Mouse (Mus musculus) midbrain, embryonic 13.5 days (tissue): ENCODE data around the gene Alox12e. TPM values are rescaled to one million over a fixed set of nuclear protein-coding genes. Genes with fewer than 3 reads are reported as not detected.

Source experiments
- ATAC-seq: fragments of 200-750 bp; cut with Nextera tagmentation; 2 replicates; pipeline ENCODE4 v1.8.0; 2017; ENCODE audit warnings: mild to moderate bottlenecking, moderate TSS enrichment, moderate library complexity
- H3K27ac ChIP-seq: fragments of 300-500 bp; sonication (generic); 2 replicates; pipeline ENCODE4 v1.5.1; 2015; ENCODE audit warnings: inconsistent platforms, mild to moderate bottlenecking, moderate library complexity
- H3K27me3 ChIP-seq: fragments of 300-500 bp; sonication (generic); 2 replicates; pipeline ENCODE4 v1.6.1; 2015; ENCODE audit warnings: mild to moderate bottlenecking, inconsistent platforms
- H3K36me3 ChIP-seq: fragments of 300-500 bp; sonication (generic); 2 replicates; pipeline ENCODE4 v1.6.1; 2015; ENCODE audit warnings: mild to moderate bottlenecking, inconsistent platforms
- H3K4me1 ChIP-seq: fragments of 300-500 bp; sonication (generic); replicated peaks from 2 replicates; pipeline ENCODE4 v1.6.1; 2015; ENCODE audit warnings: inconsistent platforms
- H3K4me2 ChIP-seq: fragments of 300-500 bp; sonication (generic); replicated peaks from 2 replicates; pipeline ENCODE4 v1.6.1; 2015; ENCODE audit warnings: moderate library complexity, mild to moderate bottlenecking, inconsistent platforms
- H3K4me3 ChIP-seq: fragments of 300-500 bp; sonication (generic); replicated peaks from 2 replicates; pipeline ENCODE4 v1.5.1; 2015; ENCODE audit warnings: mild to moderate bottlenecking, inconsistent platforms
- H3K9ac ChIP-seq: fragments of 300-500 bp; sonication (generic); replicated peaks from 2 replicates; pipeline ENCODE4 v1.6.1; 2015; ENCODE audit warnings: mild to moderate bottlenecking, inconsistent platforms
- H3K9me3 ChIP-seq: fragments of 300-500 bp; sonication (generic); 2 replicates; pipeline ENCODE4 v1.6.1; 2016; ENCODE audit warnings: mild to moderate bottlenecking, inconsistent platforms
- WGBS: fragments of 180-500 bp; shearing (Covaris S2); methylation state at CpG from one replicate; pipeline ENCODE4 v1.1.7; 2015; 5-methylcytosine and 5-hydroxymethylcytosine counted together
- polyA plus RNA-seq: library from polyadenylated mRNA; unstranded; fragments of >200 nt; fragmentation: Nextera tagmentation; extraction: Ambion mirVana; gene quantifications from 2 replicates; pipeline ENCODE4 v1.2.1, GENCODE M21; 2015

The Alox12e gene
- polyA plus RNA-seq, 1 experiment from 2014 or later: 0.07 TPM

DNA sequence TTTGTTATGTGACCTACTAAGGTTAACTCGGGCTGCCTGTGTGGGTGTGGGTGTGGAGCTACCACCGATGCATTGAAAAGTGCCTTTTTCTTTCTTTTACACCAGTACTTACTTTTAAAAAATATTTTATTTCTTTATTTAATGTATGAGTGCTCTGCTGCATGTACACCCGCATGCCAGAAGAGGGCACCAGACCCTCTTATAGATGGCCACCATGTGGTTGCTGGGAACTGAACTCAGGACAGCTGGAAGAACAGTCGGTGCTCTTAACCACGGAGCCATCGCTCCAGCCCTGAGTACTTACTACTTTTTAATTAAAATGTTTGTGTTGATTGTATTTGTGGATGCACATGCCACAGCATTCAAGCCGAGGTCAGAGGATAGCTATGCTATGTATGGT is 8.6 kb downstream of the Alox12e start:
- no peaks in the 10 kb centered on the region for H3K9me3 ChIP-seq
- H3K27ac ChIP-seq: no peak overlapping the region
- H3K4me2 ChIP-seq: no peak overlapping the region
- no peaks in the 10 kb centered on the region for H3K36me3 ChIP-seq
- no peak overlapping the region for H3K4me3 ChIP-seq
- WGBS: 45% methylated on average over 7 of the region's 7 CpGs
- no peaks in the 10 kb centered on the region for H3K4me1 ChIP-seq
- H3K27me3 ChIP-seq: peaks cover 8% of the 10 kb centered on the region
- ATAC-seq: no peak
- no peak overlapping the region for H3K9ac ChIP-seq

DNA sequence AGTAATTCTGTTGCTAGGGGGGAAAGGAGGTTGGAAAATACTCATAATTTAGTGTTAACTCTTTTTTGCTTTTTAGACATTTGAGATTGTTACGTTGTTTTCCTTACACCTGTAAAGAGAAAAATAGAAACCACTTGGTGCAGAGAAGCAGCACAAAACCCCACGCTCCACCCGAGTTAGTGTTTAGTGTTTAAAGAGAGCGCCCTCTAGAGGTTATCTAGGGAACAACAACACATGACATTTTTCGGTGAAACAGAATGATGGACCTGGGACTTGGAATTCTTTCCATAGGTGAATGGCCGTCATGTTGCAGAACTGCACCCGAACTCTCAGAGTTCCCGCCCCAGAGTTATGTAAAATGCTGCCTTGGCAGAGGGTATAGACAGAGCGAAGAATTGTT is 13.1 kb downstream of the Alox12e start:
- 33% methylated on average over 9 of the region's 9 CpGs for WGBS
- peaks cover 4% of the 10 kb centered on the region for H3K27me3 ChIP-seq
- no peaks in the 10 kb centered on the region for H3K9me3 ChIP-seq
- H3K4me2 ChIP-seq: no peak overlapping the region
- H3K9ac ChIP-seq: no peak overlapping the region
- no peak for ATAC-seq
- H3K4me1 ChIP-seq: no peaks in the 10 kb centered on the region
- no peak overlapping the region for H3K27ac ChIP-seq
- no peak overlapping the region for H3K4me3 ChIP-seq
- H3K36me3 ChIP-seq: no peaks in the 10 kb centered on the region

DNA sequence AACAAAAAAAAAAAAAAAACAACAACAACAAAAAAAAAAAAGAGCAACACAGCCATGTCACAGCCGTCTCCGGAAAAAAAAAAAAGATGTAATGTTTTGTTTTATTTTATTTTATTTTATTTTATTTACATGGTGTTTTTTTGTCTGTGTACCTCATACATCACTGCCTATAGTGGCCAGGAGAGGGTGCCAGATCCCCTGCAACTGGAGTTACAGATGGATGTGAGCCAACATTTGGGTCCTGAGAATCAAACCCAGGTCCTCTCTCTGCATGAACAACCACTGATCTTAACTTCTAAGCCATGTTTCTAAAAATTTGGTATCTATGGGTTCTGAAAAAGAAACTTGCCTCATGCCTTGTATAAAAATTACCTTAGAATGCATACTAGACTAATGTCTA is 14.1 kb downstream of the Alox12e start:
- 96% methylated on average over 2 of the region's 2 CpGs for WGBS
- H3K27ac ChIP-seq: no peak overlapping the region
- H3K4me3 ChIP-seq: no peak overlapping the region
- no peak overlapping the region for H3K4me2 ChIP-seq
- no peaks in the 10 kb centered on the region for H3K36me3 ChIP-seq
- H3K27me3 ChIP-seq: peaks cover 4% of the 10 kb centered on the region
- no peak for ATAC-seq
- no peaks in the 10 kb centered on the region for H3K9me3 ChIP-seq
- no peaks in the 10 kb centered on the region for H3K4me1 ChIP-seq
- no peak overlapping the region for H3K9ac ChIP-seq

DNA sequence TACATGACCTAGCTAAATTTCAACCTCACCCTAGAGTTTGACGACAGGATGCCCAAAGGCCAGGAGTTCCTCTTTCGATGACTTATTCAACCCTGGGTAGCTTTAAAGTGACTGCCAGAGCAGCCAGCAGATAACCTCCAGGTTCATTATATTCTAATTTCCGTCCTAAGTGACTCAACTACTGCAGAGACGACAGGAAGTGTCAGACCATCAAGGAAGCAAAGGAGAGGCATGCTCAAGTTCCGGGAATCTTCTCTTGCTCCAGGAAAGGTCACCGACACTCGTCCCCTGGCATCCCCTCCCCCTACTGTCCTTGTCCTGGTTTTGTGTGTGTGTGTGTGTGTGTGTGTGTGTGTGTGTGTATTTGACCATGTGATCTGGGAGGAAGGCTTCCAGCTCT is 16.3 kb downstream of the Alox12e start:
- no peaks in the 10 kb centered on the region for H3K4me1 ChIP-seq
- H3K36me3 ChIP-seq: no peaks in the 10 kb centered on the region
- H3K27me3 ChIP-seq: no peaks in the 10 kb centered on the region
- WGBS: 79% methylated on average over 7 of the region's 7 CpGs
- H3K4me3 ChIP-seq: no peak overlapping the region
- H3K9me3 ChIP-seq: no peaks in the 10 kb centered on the region
- H3K4me2 ChIP-seq: no peak overlapping the region
- H3K27ac ChIP-seq: no peak overlapping the region
- no peak overlapping the region for H3K9ac ChIP-seq
- ATAC-seq: no peak

DNA sequence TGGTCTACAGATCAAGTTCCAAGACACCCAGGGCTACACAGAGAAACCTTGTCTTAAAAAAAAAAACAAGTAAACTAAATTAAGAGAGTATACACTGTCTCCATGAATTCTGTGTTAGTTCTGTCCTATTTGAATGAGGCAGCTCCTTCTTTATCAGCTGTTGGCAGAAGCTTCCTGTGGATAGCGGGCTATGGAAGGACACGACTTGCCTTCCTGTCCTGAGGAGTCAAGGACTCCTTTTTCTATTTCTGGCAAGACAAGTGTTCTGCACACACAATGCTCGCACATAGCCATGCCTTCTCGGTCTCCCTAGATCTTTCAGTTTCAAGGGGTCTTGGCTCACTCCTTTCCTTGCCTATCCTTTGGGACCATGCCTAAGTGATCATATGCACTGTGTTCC is 20.1 kb downstream of the Alox12e start:
- Histone ChIP-seq H3K4me1 (no peaks in the 10 kb centered on the region), H3K4me2 (no peak overlapping the region), H3K27ac (no peak overlapping the region), H3K4me3 (no peak overlapping the region), H3K9me3 (no peaks in the 10 kb centered on the region), H3K9ac (no peak overlapping the region), H3K27me3 (no peaks in the 10 kb centered on the region), H3K36me3 (no peaks in the 10 kb centered on the region)
- no peak for ATAC-seq
- WGBS: 89% methylated on average over 4 of the region's 4 CpGs

DNA sequence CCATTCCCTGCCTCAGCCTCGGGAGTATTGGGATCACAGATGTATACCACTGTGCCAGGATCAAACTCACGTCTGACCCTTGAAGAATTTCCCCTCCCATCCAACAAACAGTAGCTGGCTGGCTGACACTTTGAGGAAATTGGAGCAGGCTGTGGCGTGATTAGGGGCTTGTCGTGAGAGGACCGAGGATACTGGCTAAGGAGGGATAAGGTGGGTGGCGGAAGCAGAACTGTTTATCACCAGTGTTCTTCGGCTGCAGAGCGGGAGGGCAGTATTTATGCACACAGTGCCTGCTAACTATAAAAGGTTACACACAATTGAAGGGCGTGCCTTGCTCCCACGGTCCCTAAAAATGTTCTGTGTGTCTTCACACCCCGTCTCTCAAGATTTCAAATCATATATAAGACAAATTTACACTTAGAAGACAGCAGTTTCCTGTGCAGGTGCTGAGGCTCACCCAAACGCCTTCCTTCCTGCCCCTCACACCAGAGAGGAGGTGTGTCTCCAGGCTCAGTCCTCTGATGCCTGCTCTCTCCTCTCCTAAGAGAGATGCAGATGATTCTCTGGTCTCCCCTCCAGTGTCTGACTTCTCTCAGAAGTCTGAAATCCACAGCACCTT is 24.5 kb downstream of the Alox12e start:
- no peaks in the 10 kb centered on the region for H3K9me3 ChIP-seq
- WGBS: 72% methylated on average over 12 of the region's 12 CpGs
- no peaks in the 10 kb centered on the region for H3K4me1 ChIP-seq
- ATAC-seq: no peak
- no peak overlapping the region for H3K4me2 ChIP-seq
- no peak overlapping the region for H3K4me3 ChIP-seq
- H3K27ac ChIP-seq: no peak overlapping the region
- H3K36me3 ChIP-seq: no peaks in the 10 kb centered on the region
- H3K27me3 ChIP-seq: no peaks in the 10 kb centered on the region
- H3K9ac ChIP-seq: no peak overlapping the region

DNA sequence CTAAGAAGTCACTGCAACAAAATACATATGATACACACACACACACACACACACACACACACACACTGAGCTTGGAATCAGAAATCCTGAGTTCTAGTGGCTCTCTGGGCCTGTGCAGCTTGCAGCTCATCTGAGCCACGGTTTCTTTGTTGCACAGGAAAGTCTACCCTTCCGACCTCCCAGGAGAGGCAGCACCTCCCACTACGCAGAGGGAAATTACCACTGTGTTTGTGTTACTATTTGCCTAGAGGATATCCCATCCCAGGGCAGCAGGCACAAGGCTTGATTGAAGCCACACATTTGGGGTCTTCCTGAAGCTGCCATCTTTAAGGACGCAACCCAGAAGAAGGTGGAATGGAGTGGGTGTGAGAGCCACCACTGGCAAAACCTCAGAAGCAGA is 25.0 kb downstream of the Alox12e start:
- Histone ChIP-seq H3K27ac (no peak overlapping the region), H3K4me2 (no peak overlapping the region), H3K27me3 (no peaks in the 10 kb centered on the region), H3K36me3 (no peaks in the 10 kb centered on the region), H3K4me1 (no peaks in the 10 kb centered on the region), H3K9ac (no peak overlapping the region), H3K9me3 (no peaks in the 10 kb centered on the region), H3K4me3 (no peak overlapping the region)
- ATAC-seq: no peak
- 77% methylated on average over 4 of the region's 4 CpGs for WGBS

DNA sequence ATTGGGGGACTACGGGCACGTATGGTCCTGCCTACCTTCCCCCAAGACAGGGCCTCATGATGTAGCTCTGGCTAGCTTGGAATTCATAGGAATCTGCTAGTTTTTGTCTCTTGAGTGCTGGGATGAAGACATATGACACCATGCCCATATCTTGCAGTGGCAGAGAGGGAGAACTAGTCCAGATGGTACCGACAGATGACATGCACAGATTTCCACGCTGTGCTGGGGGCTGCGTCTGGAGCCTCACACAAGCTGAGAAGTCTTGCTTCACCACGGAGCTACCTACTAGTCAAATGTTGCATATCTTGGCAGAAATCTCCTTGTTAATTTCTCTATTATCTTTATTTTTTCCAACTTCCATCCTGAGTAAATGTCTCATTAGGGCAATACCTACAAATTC is 28.5 kb downstream of the Alox12e start:
- Histone ChIP-seq H3K4me1 (no peaks in the 10 kb centered on the region), H3K9me3 (no peaks in the 10 kb centered on the region), H3K9ac (no peak overlapping the region), H3K4me3 (no peak overlapping the region), H3K36me3 (no peaks in the 10 kb centered on the region), H3K27me3 (no peaks in the 10 kb centered on the region), H3K27ac (no peak overlapping the region), H3K4me2 (no peak overlapping the region)
- ATAC-seq: no peak
- WGBS: 93% methylated on average over 6 of the region's 6 CpGs

DNA sequence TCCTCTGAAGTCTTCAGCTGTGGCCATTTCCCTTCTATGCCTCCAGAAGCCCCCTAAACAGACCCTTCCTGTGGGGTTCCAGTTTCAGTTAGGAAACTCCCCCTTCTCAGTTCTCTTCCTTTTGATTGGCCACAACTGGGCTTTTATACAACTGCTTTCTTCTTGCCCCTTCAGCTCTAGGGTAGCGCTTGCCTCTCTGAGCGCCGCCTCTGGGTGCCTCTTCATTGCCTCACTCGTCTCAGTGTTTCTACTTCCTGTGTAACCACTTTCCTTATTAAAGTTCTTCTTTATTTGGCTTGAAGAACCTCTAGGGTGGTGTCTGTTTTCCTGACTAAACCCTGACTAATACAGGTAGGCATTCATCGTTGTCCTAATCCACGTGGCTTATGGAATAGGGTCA is 31.2 kb downstream of the Alox12e start:
- no peak overlapping the region for H3K27ac ChIP-seq
- no peak overlapping the region for H3K4me2 ChIP-seq
- H3K9me3 ChIP-seq: no peaks in the 10 kb centered on the region
- no peaks in the 10 kb centered on the region for H3K27me3 ChIP-seq
- no peaks in the 10 kb centered on the region for H3K4me1 ChIP-seq
- no peak overlapping the region for H3K4me3 ChIP-seq
- no peak for ATAC-seq
- WGBS: 86% methylated on average over 6 of the region's 6 CpGs
- H3K36me3 ChIP-seq: no peaks in the 10 kb centered on the region
- no peak overlapping the region for H3K9ac ChIP-seq

DNA sequence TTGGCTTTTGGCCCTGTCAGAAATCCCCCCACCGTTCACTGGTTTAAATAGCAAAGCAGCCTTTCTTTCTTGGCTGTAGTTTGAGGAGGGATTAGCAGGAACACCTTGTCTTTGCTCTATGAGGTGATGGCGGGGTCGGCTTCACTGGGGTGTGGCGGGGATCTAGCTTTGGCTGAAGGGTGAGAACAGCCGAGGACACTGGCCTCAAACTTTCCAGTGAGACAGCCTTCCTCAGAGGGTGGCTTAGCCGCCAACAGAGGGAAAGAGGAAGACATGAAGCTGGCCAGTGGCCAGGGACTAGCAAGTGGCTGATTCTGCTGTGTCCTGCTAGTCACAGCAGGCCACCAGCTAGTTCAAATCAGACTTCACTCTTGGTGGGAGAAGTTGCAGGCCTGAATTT is 33.2 kb downstream of the Alox12e start:
- no peak overlapping the region for H3K4me2 ChIP-seq
- H3K27ac ChIP-seq: no peak overlapping the region
- no peak overlapping the region for H3K9ac ChIP-seq
- no peaks in the 10 kb centered on the region for H3K36me3 ChIP-seq
- no peaks in the 10 kb centered on the region for H3K4me1 ChIP-seq
- WGBS: 27% methylated on average over 6 of the region's 6 CpGs
- no peaks in the 10 kb centered on the region for H3K9me3 ChIP-seq
- no peak for ATAC-seq
- no peak overlapping the region for H3K4me3 ChIP-seq
- no peaks in the 10 kb centered on the region for H3K27me3 ChIP-seq

DNA sequence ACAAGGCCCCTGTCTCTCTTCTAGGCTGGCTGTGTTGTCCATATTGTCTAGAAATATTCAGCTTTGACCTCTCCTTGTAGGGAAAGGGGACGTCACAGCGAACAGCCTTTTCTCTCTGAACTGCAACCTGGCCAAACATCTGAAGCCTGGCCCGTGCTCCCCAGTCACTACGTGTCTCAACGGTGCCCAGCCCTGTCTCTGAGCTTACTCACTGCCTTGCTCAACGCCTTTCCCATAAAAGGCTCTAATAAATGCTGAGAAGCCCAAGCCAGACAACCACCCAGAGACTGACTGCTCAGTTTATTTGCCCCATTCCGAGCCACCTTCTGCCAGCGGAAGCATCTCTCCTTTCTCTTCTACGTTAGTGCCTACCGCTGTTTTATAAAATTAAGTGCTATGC is 34.3 kb downstream of the Alox12e start:
- Histone ChIP-seq H3K4me1 (no peaks in the 10 kb centered on the region), H3K27me3 (no peaks in the 10 kb centered on the region), H3K4me2 (no peak overlapping the region), H3K27ac (no peak overlapping the region), H3K9ac (no peak overlapping the region), H3K4me3 (no peak overlapping the region), H3K36me3 (no peaks in the 10 kb centered on the region), H3K9me3 (no peaks in the 10 kb centered on the region)
- no peak for ATAC-seq
- WGBS: 93% methylated on average over 10 of the region's 10 CpGs

DNA sequence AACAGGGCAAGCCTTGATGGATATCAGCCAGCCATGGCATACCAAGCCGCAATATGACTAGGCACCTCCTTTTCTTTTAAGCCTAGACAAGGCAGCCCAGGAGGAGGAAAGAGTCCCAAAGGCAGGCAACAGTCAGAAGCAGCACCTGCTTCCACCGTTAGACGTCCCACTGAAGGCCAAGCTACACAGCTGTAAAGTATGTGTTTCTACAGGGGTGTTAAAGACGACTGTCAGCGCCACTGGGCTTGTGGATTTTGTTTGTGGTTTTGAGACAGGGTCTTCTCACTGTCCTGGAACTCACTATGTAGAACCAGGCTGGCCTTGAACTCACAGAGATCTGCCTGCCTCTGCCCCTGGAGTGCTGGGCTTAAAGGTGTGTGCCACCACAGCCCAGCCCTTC is 36.7 kb downstream of the Alox12e start:
- Histone ChIP-seq H3K36me3 (no peaks in the 10 kb centered on the region), H3K27me3 (no peaks in the 10 kb centered on the region), H3K27ac (no peak overlapping the region), H3K4me3 (no peak overlapping the region), H3K4me2 (no peak overlapping the region), H3K9me3 (no peaks in the 10 kb centered on the region), H3K9ac (no peak overlapping the region), H3K4me1 (no peaks in the 10 kb centered on the region)
- 79% methylated on average over 5 of the region's 5 CpGs for WGBS
- ATAC-seq: no peak

DNA sequence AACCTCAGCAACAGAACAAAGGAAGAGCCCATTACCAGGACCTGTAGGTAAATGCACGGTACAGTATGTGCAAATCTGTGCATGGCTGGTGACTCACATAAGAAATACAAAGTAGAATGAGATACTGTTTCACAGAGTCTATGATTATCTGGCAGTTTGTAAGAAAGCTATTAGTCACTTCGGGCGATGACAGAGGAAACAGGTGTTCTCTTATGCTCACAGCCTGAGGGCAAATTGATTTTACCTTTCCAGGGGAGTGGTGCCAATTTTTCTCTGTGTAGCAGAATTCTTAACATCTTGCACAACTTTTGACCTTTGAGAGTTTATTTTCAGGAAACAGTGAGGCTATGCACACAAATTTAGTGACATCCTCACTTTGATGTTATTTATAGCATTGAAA is 37.7 kb downstream of the Alox12e start:
- no peak for ATAC-seq
- H3K9ac ChIP-seq: no peak overlapping the region
- no peak overlapping the region for H3K4me2 ChIP-seq
- H3K27ac ChIP-seq: no peak overlapping the region
- no peaks in the 10 kb centered on the region for H3K27me3 ChIP-seq
- H3K9me3 ChIP-seq: no peaks in the 10 kb centered on the region
- 91% methylated on average over 3 of the region's 3 CpGs for WGBS
- H3K4me3 ChIP-seq: no peak overlapping the region
- H3K36me3 ChIP-seq: no peaks in the 10 kb centered on the region
- H3K4me1 ChIP-seq: no peaks in the 10 kb centered on the region
